In the genomic region with DNA sequence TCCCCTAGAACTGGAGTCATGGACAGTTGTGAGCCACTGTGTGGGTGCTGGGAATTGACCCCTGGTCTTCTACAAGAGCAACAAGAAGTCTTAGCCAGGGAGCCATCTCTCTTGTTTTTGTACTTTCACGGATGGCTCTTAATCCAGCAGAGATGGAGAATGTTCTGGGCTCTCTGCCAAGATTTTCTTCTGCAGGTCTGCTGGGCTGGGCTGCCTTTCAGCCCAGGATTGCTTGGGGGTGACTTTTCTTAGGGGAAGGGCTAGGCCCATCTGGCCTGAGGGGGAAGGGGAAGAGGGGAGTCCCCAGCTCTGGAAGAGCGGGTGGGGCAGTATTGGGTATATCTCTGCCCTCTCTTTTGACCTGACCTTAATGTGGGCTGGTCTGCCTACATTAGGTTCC, we compare ENCODE assay signal across 8 mouse cellular contexts. TPM values are rescaled to one million over a fixed set of nuclear protein-coding genes. Genes with fewer than 3 reads are reported as not detected.
DNase-seq lines count a peak whose midpoint lies in the region; ATAC-seq and TF ChIP-seq lines count a peak whose summit lies in the region.

No protein-coding gene starts in this region.

- H3K9ac ChIP-seq in heart, postnatal 0 days (replicated peaks; ENCODE audit: low read depth, low read length) = no peak overlapping the region
- H3K9ac ChIP-seq in limb, embryonic 15.5 days = no peak overlapping the region

- H3K4me1 ChIP-seq in heart, postnatal 0 days (ENCODE audit: control insufficient read depth, insufficient read depth) = peaks cover 46% of the 10 kb centered on the region
- peaks cover 37% of the 10 kb centered on the region for H3K4me1 ChIP-seq in limb, embryonic 15.5 days

- no peak overlapping the region for H3K4me2 ChIP-seq in heart, postnatal 0 days (ENCODE audit: low read depth, low read length)
- H3K4me2 ChIP-seq in limb, embryonic 15.5 days = no peak overlapping the region

- peak; percentile 53 for DNase-seq in gastrocnemius, adult 2 months
- no peak for DNase-seq in gastrocnemius, postnatal 10 days
- peak; percentile 55 to 59 for DNase-seq in right cerebral cortex, postnatal 10 days (ENCODE audit: low spot score in 2 of 2)
- DNase-seq in right cerebral cortex, postnatal 4 days = no peak
- DNase-seq in heart, postnatal 0 days (ENCODE audit: low spot score) = peak; percentile 89
- no peak for DNase-seq in urinary bladder, postnatal 25 days (ENCODE audit: low spot score)

- H3K36me3 ChIP-seq in heart, postnatal 0 days (replicated peaks; ENCODE audit: control insufficient read depth, insufficient read depth, low read length) = peaks cover 9% of the 10 kb centered on the region
- peaks cover 12% of the 10 kb centered on the region for H3K36me3 ChIP-seq in limb, embryonic 15.5 days

- no peaks in the 10 kb centered on the region for H3K27me3 ChIP-seq in heart, postnatal 0 days (ENCODE audit: control insufficient read depth, insufficient read depth, low read length)
- no peaks in the 10 kb centered on the region for H3K27me3 ChIP-seq in limb, embryonic 15.5 days

- intact Hi-C loops in gastrocnemius, adult 2 months (cut with DNase I) = no loop called here

- H3K9me3 ChIP-seq in heart, postnatal 0 days (replicated peaks; ENCODE audit: control insufficient read depth, low read length) = no peaks in the 10 kb centered on the region
- no peaks in the 10 kb centered on the region for H3K9me3 ChIP-seq in limb, embryonic 15.5 days

- ATAC-seq in heart, postnatal 0 days (ENCODE audit: insufficient read depth, low read depth) = peak; percentile 70
- peak; percentile 21; the same call in 1 of the 2 replicates for ATAC-seq in limb, embryonic 15.5 days (ENCODE audit: insufficient number of reproducible peaks, low FRiP score, low TSS enrichment, low read depth)
- no peak for ATAC-seq in megakaryocyte, adult 5-6 weeks (ENCODE audit: poor library complexity, severe bottlenecking)

- peak overlapping the region; percentile 32 for H3K4me3 ChIP-seq in gastrocnemius, adult 2 months
- no peak overlapping the region for H3K4me3 ChIP-seq in heart, postnatal 0 days (ENCODE audit: low read depth, low read length)
- H3K4me3 ChIP-seq in limb, embryonic 15.5 days = no peak overlapping the region

- 15% methylated on average over 2 of the region's 2 CpGs for WGBS in heart, postnatal 0 days
- WGBS in limb, embryonic 15.5 days = 13% methylated on average over 2 of the region's 2 CpGs

- peak overlapping the region; percentile 99 for H3K27ac ChIP-seq in gastrocnemius, adult 2 months
- H3K27ac ChIP-seq in heart, postnatal 0 days (ENCODE audit: low read depth) = peak overlapping the region; percentile 70
- H3K27ac ChIP-seq in limb, embryonic 15.5 days = peak overlapping the region; percentile 63

- TF ChIP-seq CTCF in gastrocnemius, adult 2 months (IDR thresholded peaks at IDR 0.05) = no peak
- TF ChIP-seq CTCF in heart, postnatal 0 days (IDR thresholded peaks at IDR 0.05; ENCODE audit: low read depth) = no peak

- TF ChIP-seq EP300 in heart, postnatal 0 days (IDR thresholded peaks at IDR 0.05; ENCODE audit: low read depth) = 0 out of 2 replicates have a peak, but pooled peaks have one; percentile 33

RNA-seq across cellular contexts. Expression of gene Vdac1, which starts 9.9 kb away (rescaled TPM):
- total RNA-seq in gastrocnemius, adult 2 months (2021) = 1,000 to 10,000 TPM; 1,359 to 1,549 TPM
- 1,000 to 10,000 TPM; 1,018 to 1,167 TPM for total RNA-seq in gastrocnemius, postnatal 10 days (2021)
- 478 and 528 TPM in 2 replicates for total RNA-seq in heart, postnatal 0 days (2014; rRNA removed; ENCODE audit: low replicate concordance)
- 627 and 646 TPM in 2 replicates for polyA plus RNA-seq in heart, postnatal 0 days (2015; fragmentation: Nextera tagmentation; extraction: Ambion mirVana)
- 280 and 287 TPM in 2 replicates for polyA plus RNA-seq in limb, embryonic 15.5 days (2015; fragmentation: Nextera tagmentation; extraction: Ambion mirVana)
- 71.2 and 74.6 TPM in 2 replicates for total RNA-seq in megakaryocyte, adult 5-6 weeks (2015)
- 116 and 128 TPM in 2 replicates for total RNA-seq in megakaryocyte, adult 5-6 weeks (2017)

RNA-seq across cellular contexts. Expression of gene 9530068E07Rik, which starts 25.7 kb away (rescaled TPM):
- 10 to 100 TPM; 41.5 to 48.5 TPM for total RNA-seq in gastrocnemius, adult 2 months (2021)
- total RNA-seq in gastrocnemius, postnatal 10 days (2021) = 10 to 100 TPM; 76.7 to 83.4 TPM
- 149 and 200 TPM in 2 replicates for total RNA-seq in heart, postnatal 0 days (2014; rRNA removed; ENCODE audit: low replicate concordance)
- polyA plus RNA-seq in heart, postnatal 0 days (2015; fragmentation: Nextera tagmentation; extraction: Ambion mirVana) = 133 and 134 TPM in 2 replicates
- 197 and 206 TPM in 2 replicates for polyA plus RNA-seq in limb, embryonic 15.5 days (2015; fragmentation: Nextera tagmentation; extraction: Ambion mirVana)
- total RNA-seq in megakaryocyte, adult 5-6 weeks (2015) = 131 and 132 TPM in 2 replicates
- 74.8 and 90.7 TPM in 2 replicates for total RNA-seq in megakaryocyte, adult 5-6 weeks (2017)

Comparison
In these comparisons a context has a peak if more than half of its experiments do, and no peak if none do; other contexts are left out.
1. DNase-seq: peak in gastrocnemius, adult 2 months (single experiment), right cerebral cortex, postnatal 10 days (2 of 2) and heart, postnatal 0 days (single experiment); none in gastrocnemius, postnatal 10 days (single experiment), right cerebral cortex, postnatal 4 days (single experiment) and urinary bladder, postnatal 25 days (single experiment).
2. Peak in every context shown above with its lines, with median percentiles within 50 percentile points of each other: H3K27ac ChIP-seq.